Mouse (Mus musculus): ENCODE results near the gene Pxdc1.

DNA sequence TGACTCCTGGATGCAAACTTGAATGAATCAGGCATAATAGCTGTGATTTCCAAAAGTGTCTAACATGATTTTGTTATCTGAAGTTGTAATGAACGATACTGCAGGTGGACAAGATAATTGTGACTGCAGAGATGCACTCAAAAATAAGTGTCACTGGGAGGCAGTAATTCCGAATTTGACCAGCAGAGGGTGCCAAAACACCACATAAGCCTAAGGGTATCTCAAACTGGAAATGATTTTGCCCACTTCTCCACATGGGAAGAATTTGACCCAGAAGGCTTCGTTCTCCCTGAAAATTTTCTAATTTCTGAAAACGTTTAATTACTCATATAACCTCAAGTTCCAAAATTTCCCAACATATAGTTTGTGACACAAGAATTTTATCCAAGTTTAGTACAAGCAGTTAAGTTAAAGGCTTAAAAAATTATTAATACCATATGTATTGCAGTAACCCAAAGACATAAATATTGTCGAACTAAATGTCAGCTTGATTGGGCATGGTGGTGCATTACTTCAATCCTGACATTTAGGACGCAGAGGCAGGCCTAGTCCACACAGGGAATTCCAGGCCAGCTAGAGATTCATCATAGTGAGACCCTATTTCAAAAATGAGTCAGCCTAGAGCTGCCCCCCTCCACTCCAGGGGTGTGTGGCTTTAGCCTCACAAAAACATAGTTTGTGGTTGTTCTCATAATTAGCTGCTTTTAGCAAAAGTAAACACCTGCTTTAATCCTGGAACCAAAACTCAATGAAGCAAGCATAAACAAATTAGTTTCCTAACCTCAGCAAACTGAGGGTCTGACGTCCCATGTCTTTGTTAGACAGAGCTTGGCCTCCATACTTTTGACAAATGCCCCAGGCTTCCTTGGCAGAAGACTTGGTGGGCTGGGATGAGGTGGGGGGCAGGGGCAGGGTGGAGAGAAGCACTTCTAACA lies 10.1 kb downstream of the Pxdc1 start:
- TF ChIP-seq CTCF (IDR thresholded peaks at IDR 0.05; ENCODE audit: low read depth, low read length) (peak; percentile 30), EP300 (IDR thresholded peaks at IDR 0.05; ENCODE audit: insufficient read depth, low read depth, low read length) (no peak)
